Mouse (Mus musculus): Measurements from ENCODE around the gene Tgif1.

DNA sequence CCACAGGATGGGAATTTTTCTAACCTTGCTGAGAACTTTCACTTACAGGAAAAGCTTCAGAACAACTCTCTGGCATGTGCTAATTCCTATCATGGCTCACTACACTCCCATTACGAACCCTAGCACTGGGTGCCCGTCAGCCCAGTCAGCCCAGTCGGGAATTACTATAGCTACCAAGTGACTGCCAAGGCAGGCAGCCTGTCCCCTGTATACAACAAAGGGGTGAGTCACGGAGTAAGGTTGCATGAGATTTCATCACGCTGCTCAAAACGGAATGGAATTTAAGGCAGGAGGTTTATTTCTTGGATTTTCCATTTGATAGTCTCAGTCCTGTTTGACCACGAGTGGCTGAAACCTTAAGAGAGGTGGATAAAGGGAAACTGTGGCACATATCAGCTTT lies 16.5 kb downstream of the Tgif1 start:
- TF ChIP-seq EP300 (IDR thresholded peaks at IDR 0.05; ENCODE audit: low read depth) (no peak), CTCF (IDR thresholded peaks at IDR 0.05; ENCODE audit: low read depth) (no peak)

Data from liver, embryonic 14.5 days (tissue).